Mouse (Mus musculus) liver, postnatal 0 days (tissue): ENCODE results near the gene Wdr82. TPM values are rescaled to one million over a fixed set of nuclear protein-coding genes. Genes with fewer than 3 reads are reported as not detected.

Source experiments
- ATAC-seq: fragments of 200-750 bp; cut with Nextera tagmentation; 2 replicates; pipeline ENCODE4 v1.8.0; 2017; ENCODE audit warnings: mild to moderate bottlenecking, moderate library complexity
- DNase-seq: peaks from one replicate; pipeline ENCODE4 v3.0.0-alpha.2; 2016
- H3K27ac ChIP-seq: fragments of 300-500 bp; sonication (generic); 2 replicates; pipeline ENCODE4 v1.5.1; 2014; ENCODE audit warnings: antibody characterized with exemption, moderate library complexity, mild to moderate bottlenecking, low read depth
- H3K27me3 ChIP-seq: fragments of 300-500 bp; sonication (generic); 2 replicates; pipeline ENCODE4 v1.6.1; 2014; ENCODE audit warnings: low read length, control low read depth, mixed read lengths; ENCODE audit not compliant: insufficient read depth
- H3K36me3 ChIP-seq: fragments of 300-500 bp; sonication (generic); replicated peaks from 2 replicates; pipeline ENCODE4 v1.6.1; 2014; ENCODE audit warnings: mild to moderate bottlenecking, control low read depth, low read length, moderate library complexity, mixed read lengths; ENCODE audit not compliant: insufficient read depth
- H3K4me1 ChIP-seq: fragments of 300-500 bp; sonication (generic); 2 replicates; pipeline ENCODE4 v1.6.1; 2014; ENCODE audit warnings: antibody characterized with exemption, mild to moderate bottlenecking, control low read depth; ENCODE audit not compliant: insufficient read depth
- H3K4me2 ChIP-seq: fragments of 300-500 bp; sonication (generic); 2 replicates; pipeline ENCODE4 v1.6.1; 2014; ENCODE audit warnings: low read depth, mild to moderate bottlenecking, low read length, moderate library complexity, mixed read lengths
- H3K4me3 ChIP-seq: fragments of 300-500 bp; sonication (generic); 2 replicates; pipeline ENCODE4 v1.5.1; 2014; ENCODE audit warnings: low read depth, low read length
- H3K9ac ChIP-seq: fragments of 300-500 bp; sonication (generic); replicated peaks from 2 replicates; pipeline ENCODE4 v1.6.1; 2014; ENCODE audit warnings: mild to moderate bottlenecking, moderate library complexity
- H3K9me3 ChIP-seq: fragments of 300-500 bp; sonication (generic); 2 replicates; pipeline ENCODE4 v1.6.1; 2016; ENCODE audit warnings: mild to moderate bottlenecking, control low read depth, low read length, mixed read lengths
- CTCF ChIP-seq: sonication (generic); IDR thresholded peaks from 2 replicates; pipeline ENCODE4 v1.5.1; 2016; ENCODE audit warnings: antibody characterized with exemption, low read depth
- EP300 ChIP-seq: IDR thresholded peaks from 2 replicates; pipeline ENCODE4 v1.6.1; 2016; ENCODE audit warnings: antibody characterized with exemption, low read depth, mild to moderate bottlenecking
- WGBS: fragments of 180-500 bp; shearing (Covaris S2); extraction: QIAGEN DNeasy Blood & Tissue Kit; methylation state at CpG from one replicate; pipeline ENCODE4 v1.1.7; 2014; ENCODE audit not compliant: insufficient replicate concordance; 5-methylcytosine and 5-hydroxymethylcytosine counted together
- polyA plus RNA-seq: library from polyadenylated mRNA; unstranded; fragments of >200 nt; fragmentation: Nextera tagmentation; extraction: Ambion mirVana; gene quantifications from 2 replicates; pipeline ENCODE4 v1.2.1, GENCODE M21; 2015

Gene Wdr82
- polyA plus RNA-seq, 1 experiment from 2014 or later = 5.7 TPM

DNA sequence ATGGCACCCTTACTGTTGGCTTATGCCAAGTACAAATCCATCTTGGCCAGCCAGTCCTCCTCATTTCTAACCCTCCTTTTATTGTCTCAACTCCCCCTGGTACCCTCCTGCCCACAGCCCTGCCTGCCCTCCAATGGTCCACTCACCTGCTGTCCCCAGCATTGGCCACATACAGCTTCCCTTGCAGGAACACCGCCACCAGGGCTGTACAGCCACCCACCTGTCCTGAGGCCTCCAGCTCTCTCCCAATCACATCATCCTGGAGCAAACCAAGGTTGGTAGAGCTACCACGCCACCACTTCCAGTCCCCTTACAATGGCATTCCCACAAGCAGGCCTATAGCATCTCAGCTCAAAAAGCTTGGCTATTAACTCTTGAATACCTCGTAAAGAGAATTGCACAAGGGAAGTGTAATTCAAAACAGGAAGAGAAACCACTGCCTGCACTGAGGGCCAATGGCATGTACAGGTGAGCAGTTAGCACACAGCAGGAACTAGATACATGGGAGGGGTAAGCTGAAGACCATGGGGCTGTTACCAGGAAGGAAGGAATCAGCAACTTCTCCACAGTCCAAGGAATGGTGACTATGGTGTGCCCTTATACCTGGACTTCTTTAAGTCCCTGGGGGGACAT, 26.5 kb downstream of the Wdr82 start:
- 78% methylated on average over 3 of the region's 3 CpGs for WGBS
- Histone ChIP-seq H3K27ac (0 out of 2 replicates have a peak overlapping the region, but pooled peaks have one; percentile 11), H3K4me2 (peak overlapping the region; percentile 85), H3K9ac (no peak overlapping the region), H3K9me3 (no peaks in the 10 kb centered on the region), H3K4me1 (peaks cover 29% of the 10 kb centered on the region), H3K4me3 (peak overlapping the region; percentile 69; the same call in 1 of the 2 replicates), H3K36me3 (peaks cover 12% of the 10 kb centered on the region), H3K27me3 (no peaks in the 10 kb centered on the region)
- DNase-seq = no peak
- TF ChIP-seq CTCF (no peak), EP300 (no peak)
- no peak for ATAC-seq

DNA sequence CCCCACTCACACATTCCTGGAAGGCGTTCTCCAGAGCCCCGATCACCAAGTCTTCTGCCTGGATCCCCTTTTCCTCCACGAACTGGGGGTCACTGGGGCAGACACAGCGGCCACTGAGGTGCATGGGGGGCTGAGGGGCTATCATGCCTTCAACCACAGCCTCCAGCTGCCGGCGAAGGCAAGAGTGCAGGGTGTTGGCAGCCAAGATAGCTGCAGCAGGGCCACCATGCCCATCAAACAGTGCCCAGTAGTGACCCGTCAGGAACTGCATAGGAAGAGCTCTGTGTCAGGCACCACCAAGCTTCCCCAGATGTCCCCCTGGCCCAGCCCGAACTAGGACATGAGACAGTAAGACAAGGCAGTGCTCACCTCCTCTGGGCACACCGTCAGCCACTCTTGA, 27.0 kb downstream of the Wdr82 start:
- 85% methylated on average over 9 of the region's 9 CpGs for WGBS
- Histone ChIP-seq H3K27ac (no peak overlapping the region), H3K4me1 (peaks cover 27% of the 10 kb centered on the region), H3K9ac (no peak overlapping the region), H3K9me3 (no peaks in the 10 kb centered on the region), H3K36me3 (peaks cover 12% of the 10 kb centered on the region), H3K27me3 (no peaks in the 10 kb centered on the region), H3K4me3 (peak overlapping the region; percentile 69), H3K4me2 (peak overlapping the region; percentile 85)
- DNase-seq (no peak), ATAC-seq (no peak)
- no peak for TF ChIP-seq CTCF
- no peak for TF ChIP-seq EP300

DNA sequence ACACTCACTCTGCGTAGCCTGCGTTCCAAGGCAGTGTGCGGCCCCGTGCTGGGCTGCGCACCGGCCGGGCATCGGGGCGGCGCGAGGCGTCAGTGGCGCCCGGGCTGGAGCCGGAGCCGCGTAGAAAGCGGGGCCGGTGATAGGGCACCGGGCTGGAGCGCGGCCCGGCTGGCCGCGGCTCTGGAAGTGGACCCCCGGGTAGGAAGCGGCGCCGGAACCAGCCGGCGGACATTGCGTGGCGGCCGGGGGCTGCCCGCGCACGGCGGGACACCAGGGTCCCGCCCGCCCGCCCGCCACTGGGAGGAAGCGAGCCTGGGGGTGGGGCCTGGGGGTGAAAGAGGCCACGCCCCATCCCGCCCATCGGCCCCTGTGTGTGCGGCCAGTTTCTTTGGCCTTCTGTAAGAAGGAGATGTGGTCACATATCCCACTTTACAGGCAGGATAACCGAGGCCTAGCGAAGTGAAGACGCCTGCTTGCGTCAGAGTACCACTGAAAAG, 28.3 kb downstream of the Wdr82 start:
- TF ChIP-seq EP300 = no peak
- no peak for TF ChIP-seq CTCF
- Histone ChIP-seq H3K4me3 (peak overlapping the region; percentile 69), H3K36me3 (peaks cover 12% of the 10 kb centered on the region), H3K9me3 (no peaks in the 10 kb centered on the region), H3K9ac (peak overlapping the region; percentile 71), H3K4me2 (peak overlapping the region; percentile 85), H3K27me3 (no peaks in the 10 kb centered on the region), H3K4me1 (peaks cover 33% of the 10 kb centered on the region), H3K27ac (peak overlapping the region; percentile 56)
- DNase-seq (peak; percentile 87), ATAC-seq (peak; percentile 59)
- under 1% methylated on average over 46 of the region's 51 CpGs for WGBS

GRCm38 (mm10) chr9:106199535-106200272, 29.0 kb downstream of the Wdr82 start, which contains the start of gene Ppm1m:
Gene Ppm1m (minus strand): TSS chr9:106199746.
- Histone ChIP-seq H3K4me1 (peaks cover 35% of the 10 kb centered on the region), H3K9ac (peak within 1 kb of the TSS; percentile 71), H3K9me3 (no peaks in the 10 kb centered on the region), H3K4me2 (peak within 1 kb of the TSS; percentile 85), H3K27me3 (no peaks in the 10 kb centered on the region), H3K27ac (peak within 1 kb of the TSS; percentile 56), H3K4me3 (peak within 1 kb of the TSS; percentile 69), H3K36me3 (peaks cover 12% of the 10 kb centered on the region)
- no peak for TF ChIP-seq EP300
- no peak for TF ChIP-seq CTCF
- ATAC-seq (peak; percentile 10; the same call in 1 of the 2 replicates), DNase-seq (no peak)
- WGBS = 37% methylated on average over 18 of the region's 18 CpGs

DNA sequence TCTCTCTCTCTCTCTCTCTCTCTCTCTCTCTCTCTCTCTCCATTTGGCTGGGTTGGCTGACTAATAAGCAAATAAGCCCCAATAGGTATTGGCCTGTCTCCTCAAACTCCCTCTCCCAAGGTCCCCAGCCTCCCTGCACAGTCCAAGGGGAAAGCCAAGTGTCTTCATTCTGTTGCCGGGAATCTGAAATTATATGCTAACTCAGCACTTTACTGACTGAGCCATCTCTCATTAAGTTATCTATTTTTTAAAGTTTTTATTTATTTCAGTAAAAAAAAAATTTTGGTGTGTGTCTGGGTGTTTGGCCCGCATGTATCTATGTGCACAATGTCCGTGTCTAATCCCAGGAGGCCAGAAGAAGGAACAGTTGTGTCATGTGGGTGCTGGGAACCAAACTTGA, 31.2 kb downstream of the Wdr82 start:
- H3K4me3 ChIP-seq = no peak overlapping the region
- DNase-seq (no peak), ATAC-seq (no peak)
- WGBS = 77% methylated on average over 3 of the region's 3 CpGs
- no peaks in the 10 kb centered on the region for H3K27me3 ChIP-seq
- no peaks in the 10 kb centered on the region for H3K9me3 ChIP-seq
- TF ChIP-seq EP300 (no peak), CTCF (no peak)
- H3K4me1 ChIP-seq = peaks cover 35% of the 10 kb centered on the region
- H3K9ac ChIP-seq = no peak overlapping the region
- H3K27ac ChIP-seq = no peak overlapping the region
- peak overlapping the region; percentile 93 for H3K4me2 ChIP-seq
- H3K36me3 ChIP-seq = 0 out of 2 replicates have a peak, but pooled peaks cover 2% of the 10 kb centered on the region
